Mouse (Mus musculus) testis, postnatal 10 days (tissue): ENCODE data around the gene Wdr86.
A peak's percentile ranks its signal among the peaks of the same experiment; 100 is the strongest.

Experiments used
- DNase-seq: peaks from one replicate; pipeline ENCODE4 v3.0.0; 2021; ENCODE audit warnings: low spot score

The Wdr86 gene

DNA sequence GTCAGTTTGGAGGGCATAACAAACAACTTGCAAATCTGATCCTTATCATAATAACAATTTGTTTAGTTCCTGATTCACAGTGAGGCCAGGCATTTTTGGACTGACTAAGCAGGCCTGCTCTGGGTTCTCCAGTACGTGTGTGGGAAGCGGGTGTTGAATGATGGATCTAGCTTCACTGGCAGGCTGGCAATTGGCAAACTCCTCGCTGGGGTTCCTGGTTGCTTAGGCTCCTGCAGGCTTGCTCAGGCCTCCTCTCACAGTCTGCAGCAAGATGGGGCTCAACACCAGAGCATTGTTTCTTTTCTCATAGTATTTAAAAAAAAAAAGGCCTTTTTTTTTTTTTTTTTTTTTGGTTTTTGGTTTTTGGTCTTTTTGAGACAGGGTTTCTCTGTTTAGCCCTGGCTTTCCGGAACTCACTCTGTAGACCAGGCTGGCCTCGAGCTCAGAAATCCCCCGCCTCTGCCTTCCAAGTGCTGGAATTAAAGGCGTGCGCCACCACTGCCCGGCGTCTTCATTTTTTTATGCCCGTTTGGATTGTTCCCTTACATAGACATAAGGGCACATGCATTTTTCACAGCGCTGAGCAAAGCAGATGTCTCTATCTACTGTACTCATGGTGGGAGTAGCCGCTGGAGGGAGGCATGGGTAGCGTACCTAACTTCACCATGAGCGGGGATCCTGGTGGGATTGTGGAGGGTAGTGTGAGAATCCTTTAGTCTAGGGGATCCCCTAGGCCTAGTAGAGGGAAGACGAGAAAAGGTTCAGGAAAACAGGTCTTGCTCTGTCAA, 45.8 kb downstream of the Wdr86 start:
- peak; percentile 63 for DNase-seq

DNA sequence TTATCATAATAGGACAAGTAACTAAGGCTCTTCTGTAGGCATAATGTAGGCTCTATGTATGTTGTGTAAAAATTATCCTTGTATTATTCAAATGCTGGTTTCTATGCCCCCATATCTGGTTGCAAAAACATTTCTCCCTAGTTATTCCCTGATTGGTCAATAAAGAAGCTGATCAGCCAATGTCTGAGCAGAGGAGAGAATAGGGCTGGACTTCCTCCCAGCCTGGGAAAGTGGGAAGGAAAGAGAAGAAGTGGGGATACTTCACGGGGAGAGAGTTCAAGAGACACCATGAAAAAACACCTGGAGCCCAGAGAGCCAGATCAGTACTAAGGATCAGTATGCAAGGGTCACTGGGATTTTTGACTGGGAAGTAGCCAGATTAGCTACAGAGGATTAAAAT, 49.1 kb downstream of the Wdr86 start:
- no peak for DNase-seq

DNA sequence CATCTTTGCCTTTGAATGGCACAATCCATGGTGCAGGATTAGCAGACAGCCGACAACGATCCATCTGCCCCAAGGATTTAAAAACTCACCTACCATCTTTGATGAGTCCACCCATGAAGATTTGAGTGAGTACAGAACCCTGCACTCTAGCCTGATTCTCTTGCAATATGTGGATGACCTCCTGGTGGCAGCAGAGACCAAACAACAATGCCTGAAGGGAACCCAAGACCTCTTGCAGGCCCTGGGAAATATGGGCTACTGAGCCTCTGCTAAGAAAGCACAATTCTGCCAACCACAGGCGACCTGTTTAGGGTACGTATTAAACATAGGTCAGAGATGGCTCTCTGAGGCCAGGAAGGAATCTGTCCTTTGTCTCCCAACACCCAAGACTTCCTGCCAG, 56.3 kb downstream of the Wdr86 start:
- peak; percentile 88 for DNase-seq
